Mouse (Mus musculus): ENCODE results near the gene Uts2b. TPM values are rescaled to one million over a fixed set of nuclear protein-coding genes. Genes with fewer than 3 reads are reported as not detected.

Gene Uts2b
- 1 to 10 TPM in 1 of 4 experiments, under 1 TPM in 3; 0.31 to 1.2 (median 0.58) TPM for total RNA-seq (2022)

DNA sequence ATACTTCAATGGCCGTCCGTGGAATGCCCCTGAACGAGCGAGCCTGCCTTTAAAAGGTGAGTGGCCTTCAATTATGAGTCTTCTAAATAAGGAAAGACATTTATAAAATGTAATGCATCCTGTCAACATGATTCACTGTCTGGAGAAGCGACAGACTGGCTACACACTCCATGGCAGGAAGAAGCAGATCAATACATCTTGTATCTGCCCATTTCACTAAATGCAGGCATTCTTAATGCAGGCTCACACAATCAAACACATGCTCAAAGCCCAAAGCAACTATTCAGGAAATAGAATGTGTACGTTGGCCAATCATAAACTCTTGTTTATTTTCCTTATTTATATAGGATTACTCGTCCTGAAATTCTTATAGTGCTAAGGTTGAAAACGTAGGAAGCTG, at the start of gene Uts2b:
TSS of gene Uts2b (minus strand) at position 49 of the 400 bp plus-strand sequence.
- no peak for DNase-seq (ENCODE audit: low spot score)

DNA sequence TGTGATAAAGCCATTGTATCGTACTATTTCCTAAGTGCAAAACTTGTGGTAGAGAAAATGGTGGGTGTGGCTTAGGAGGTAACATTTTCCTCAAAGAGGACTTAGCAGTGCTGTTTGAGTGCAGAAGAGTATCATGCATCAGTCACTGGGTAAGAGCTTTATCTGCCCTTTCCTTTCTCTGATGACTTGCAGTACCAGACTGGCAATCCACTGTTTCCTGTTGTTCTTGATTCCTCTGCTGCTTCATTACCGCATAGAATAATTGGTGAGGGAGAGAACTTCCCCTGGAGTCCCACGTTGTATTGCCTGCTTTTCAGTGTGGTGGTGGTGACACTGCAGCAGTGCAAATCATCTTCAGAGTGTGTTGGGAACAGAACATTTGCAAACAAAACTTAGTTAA, 47.6 kb upstream of the Uts2b start:
- DNase-seq (ENCODE audit: low spot score) = no peak

DNA sequence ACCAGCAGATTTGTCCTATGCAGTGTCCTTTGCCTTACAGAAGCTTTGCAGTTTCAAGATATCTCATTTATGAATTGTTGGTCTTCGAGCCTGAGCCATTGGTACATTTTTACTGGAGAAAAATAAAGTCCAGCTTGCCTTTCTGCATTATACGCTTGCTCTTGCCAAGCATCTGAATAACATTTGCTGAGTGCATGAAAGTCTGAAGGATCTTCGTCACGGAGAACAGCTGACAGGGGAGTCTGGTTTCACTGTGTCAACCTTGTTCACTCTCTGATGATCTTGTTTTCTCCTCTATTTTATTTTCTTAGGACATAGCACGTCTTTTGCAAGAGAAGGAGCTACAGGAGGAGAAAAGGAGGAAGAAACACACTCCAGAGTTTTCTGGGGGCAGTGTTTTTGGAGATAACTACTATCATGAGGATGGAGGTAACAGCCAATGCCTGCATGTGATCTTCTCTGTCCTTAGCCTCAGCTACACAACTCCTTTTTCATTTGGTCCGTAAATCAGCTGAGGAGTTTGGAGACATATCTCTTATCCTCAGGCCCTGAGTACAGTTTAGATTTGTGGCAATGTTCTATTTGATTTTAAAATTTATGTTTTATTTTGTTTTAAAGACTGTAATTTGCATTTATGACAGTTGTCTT, 47.0 kb upstream of the Uts2b start:
- DNase-seq (ENCODE audit: low spot score) = no peak

- DNase-seq (ENCODE audit: low spot score) = no peak
These were observed 34.1 kb upstream of the Uts2b start for GRCm38 (mm10) chr16:27404107-27404506.

GRCm38 (mm10) chr16:27401579-27401978, 31.5 kb upstream of the Uts2b start:
- no peak for DNase-seq (ENCODE audit: low spot score)

DNA sequence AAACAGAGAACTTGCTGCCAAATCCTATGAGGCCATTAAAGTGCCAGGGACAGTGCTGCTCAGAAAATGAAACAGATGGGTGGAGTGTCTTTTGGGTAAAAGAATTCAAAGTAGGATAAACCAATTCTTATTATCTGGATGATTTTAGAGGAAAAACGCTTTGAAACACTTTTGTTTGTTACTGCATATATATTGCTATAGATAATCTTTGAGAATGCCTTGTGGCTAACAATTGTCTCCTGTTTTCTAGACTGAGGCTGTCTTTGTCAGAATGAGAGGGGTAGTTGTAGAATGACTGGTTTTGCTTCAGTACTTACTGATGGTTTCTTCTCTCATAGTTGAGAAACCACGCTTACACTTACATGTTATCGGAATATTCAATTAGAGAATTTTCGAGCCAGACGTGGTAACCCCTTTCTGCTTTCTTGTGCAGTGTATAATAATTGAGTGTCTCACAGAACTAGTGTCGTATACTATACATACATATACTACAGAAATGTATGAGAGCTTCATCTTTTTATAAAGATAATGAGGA, 29.7 kb upstream of the Uts2b start:
- DNase-seq (ENCODE audit: low spot score) = no peak

DNA sequence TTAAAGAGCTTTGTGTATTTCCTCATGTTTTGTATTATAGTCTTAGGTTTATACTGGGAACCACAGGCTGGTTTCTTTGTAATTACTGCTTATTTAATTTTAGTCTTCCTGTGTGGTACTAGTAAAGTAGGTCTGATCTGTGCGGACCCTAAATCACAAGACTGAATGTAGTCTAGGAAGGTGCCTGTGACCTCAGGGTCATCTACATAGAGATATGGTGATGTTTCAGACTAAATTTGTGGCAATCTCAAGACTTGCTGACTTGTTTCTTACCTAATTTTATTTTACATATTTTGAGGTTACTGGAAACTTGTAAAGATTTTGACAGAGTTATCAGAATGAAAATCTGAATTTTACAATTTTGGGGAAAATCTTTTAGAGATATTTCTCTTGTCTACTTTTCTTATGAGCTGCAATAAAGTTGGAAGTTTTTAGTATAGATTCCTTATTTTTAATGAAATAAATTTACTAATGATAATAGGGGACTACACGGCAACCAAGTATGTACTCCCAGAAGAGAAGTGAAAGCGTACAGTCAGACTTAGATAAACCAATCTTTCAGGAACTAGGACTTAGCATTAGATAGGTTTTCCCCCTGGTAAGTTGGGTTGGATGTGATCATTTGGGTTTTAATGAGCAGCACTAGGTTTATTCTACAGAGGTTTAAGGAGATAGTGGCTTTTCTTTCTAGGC, 29.1 kb upstream of the Uts2b start:
- DNase-seq (ENCODE audit: low spot score) = no peak

- no peak for DNase-seq (ENCODE audit: low spot score)
These were observed 26.9 kb upstream of the Uts2b start for GRCm38 (mm10) chr16:27396951-27397350.

- no peak for DNase-seq (ENCODE audit: low spot score)
These were observed 25.4 kb upstream of the Uts2b start for GRCm38 (mm10) chr16:27395251-27396037.

DNA sequence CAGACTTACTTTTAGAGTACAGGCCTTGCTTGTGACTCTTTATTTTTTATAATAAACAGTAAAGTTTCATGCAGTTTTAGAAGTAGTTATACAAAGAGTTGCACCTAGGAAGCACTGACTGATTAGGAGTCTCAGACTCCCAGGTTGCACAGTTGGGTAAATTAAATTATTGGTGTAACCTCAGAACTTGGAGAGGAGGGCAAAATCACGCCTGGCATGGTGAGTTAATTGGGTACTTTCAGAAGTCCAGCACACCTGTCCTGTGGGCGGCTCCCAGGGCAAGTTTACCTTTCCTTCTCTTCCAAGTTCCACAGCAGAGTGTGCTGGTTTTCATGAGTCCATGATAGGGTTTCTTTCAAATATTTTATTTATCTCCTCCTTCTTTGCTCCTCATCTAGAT, 21.8 kb upstream of the Uts2b start:
- no peak for DNase-seq (ENCODE audit: low spot score)

DNA sequence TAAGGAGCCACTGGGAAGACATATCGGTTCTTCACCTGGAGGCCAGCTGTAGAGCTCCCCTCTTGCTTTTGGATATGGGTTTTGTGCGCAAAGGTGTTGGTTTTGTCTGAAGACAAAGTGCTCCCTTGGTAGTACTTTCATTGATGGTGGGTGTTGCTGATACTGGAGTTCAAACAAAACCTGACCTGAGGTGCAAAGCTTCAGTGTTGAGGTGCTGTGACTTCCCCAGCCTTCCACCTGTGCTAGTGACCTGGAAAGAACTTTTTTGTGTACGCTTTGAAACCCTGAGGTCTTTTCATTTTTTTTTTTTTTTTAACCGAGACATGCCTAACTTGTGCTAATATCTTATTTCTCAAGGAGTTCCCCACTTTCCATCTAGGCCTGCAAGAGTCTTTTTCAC, 20.3 kb upstream of the Uts2b start:
- DNase-seq (ENCODE audit: low spot score) = no peak

DNA sequence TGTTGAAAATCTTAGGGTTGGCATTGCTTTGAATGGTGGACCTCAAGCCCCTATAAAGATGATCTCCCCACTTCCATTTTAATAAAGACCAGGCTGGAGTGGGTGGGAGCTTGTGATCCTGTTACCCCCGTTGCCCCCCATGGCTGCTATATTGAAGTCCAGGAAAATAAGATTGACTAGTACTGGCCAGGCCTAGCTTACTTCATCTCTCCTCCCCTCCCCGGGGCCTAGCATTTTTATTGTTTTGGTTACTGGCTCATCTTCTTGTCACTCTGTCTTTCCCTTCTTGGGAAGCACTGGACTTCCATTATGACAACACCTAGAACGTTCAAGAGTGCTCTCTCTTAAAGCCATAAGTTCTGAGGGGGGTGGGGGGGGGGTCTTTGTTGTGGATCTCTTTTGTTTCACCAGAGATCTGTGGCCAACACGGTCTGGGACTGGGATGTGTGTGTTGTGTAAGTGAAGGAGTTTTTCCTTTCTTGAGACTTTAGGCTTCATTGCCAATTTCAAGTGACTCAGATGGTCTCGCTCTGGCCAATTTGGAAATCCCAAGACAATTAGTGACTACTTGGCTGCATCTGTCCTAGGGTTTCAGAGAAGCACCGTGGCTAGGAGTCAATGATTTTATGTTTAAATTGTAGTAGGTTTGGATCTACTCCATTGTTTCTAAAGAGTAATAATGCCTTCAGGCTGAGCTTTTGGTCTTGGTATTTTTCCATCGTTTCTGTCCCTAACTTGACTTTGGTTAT, 19.7 kb upstream of the Uts2b start:
- peak; percentile 57 for DNase-seq (ENCODE audit: low spot score)

DNA sequence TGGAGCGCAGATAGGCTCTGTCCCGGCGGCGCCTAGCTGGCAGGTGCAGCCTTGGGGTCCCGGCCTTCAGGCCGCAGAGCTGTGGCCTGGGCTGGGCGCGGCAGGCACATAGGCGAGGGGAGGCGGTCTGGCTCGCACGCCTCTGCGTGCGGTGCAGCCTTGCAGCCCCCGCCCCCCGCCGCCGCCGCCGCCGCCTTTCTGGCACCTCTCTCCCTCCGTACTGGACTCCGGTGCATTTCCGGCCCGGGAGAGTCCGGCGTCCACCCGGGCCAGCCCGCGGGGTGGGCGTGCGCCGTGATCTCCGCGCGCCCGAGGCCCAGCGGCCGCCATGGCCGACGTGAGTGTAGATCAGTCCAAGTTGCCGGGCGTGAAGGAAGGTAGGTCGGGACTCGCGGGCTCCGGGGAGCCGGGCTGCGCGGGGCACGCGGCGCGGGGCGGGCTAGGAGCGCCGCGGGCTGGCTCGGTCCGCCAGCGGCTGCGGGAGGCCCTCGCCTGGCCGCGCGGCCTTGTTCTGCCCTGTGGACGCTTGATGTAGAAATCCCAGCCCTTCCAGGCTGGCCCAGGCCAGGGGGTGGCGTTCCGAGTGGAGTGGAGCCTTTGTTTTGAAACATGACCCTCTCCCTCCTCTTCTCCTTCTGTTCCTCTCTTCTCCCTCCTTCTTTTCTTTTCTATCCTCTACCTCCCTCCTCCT, 18.9 kb upstream of the Uts2b start, which contains the start of gene Ccdc50:
TSS of gene Ccdc50 (plus strand) at position 109 of the 691 bp plus-strand sequence.
- DNase-seq (ENCODE audit: low spot score) = peak; percentile 77

GRCm38 (mm10) chr16:27387634-27388611, 17.9 kb upstream of the Uts2b start:
- no peak for DNase-seq (ENCODE audit: low spot score)

DNA sequence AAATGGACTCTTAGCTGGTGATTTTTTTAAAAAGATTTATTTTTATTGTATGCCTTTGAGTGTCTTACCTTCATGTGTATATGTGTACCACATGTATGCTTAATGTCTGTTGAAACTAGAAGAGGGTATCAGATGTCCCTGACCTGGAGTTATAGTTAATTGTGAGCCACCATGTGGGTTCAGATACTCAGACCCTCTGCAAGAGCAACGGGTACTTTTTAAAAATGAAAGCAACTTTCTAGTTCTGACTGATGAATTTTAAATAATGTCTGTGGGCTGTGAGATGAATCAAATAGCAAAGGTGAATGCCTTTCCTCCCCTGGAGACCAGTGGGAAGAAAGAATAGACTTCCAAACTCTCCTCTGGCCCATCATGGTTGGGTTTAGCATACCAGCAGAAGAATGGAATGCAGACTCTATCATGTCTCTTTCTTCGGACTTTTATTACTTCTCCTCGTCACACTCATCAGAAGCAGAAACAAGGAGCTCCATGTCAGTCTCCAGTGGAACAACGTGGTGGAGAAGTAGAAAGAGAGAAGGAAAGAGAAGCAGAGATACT, 16.9 kb upstream of the Uts2b start:
- DNase-seq (ENCODE audit: low spot score) = no peak

GRCm38 (mm10) chr16:27385649-27386048, 15.6 kb upstream of the Uts2b start:
- DNase-seq (ENCODE audit: low spot score) = no peak

GRCm38 (mm10) chr16:27384893-27385603, 15.0 kb upstream of the Uts2b start:
- DNase-seq (ENCODE audit: low spot score) = no peak

DNA sequence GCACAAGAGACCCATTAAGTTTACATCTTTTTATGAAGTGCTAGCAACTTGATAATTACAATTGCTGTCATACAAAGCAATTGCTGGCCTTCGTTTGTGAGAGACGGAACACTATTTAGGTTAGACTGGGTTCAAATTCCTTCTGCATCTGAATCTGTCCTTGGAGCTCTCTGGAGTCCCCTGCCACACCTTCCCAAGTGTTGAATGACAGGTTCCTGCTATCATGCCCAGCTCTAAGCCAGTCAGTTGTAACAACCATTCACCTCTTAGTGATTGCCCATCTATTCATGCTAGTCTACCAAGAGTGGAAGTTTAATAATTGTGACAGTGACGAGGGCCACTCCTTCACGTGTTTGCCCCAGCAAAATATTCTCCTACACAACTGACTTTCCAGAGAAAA, 12.2 kb upstream of the Uts2b start:
- no peak for DNase-seq (ENCODE audit: low spot score)

DNA sequence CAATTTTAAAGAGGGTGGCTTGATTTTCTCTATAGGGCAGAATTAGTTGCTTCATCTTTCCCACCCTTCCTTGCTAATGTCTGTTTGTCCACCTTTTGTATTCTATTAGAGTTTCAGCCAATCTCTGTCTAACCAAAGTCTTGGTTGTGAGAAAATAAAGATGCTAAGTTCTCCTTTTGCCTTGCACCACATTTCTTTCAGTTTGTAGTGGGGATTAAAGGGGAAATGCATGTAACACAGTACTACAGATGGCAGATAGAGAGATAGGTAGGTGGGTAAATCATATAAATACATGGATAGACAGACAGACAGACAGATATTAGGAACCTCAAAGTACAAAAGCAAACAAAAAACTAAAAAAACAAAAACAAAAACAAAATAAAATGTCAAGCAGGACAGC, 6.5 kb upstream of the Uts2b start:
- DNase-seq (ENCODE audit: low spot score) = no peak

Data from heart, adult 8-10 months (tissue).